Mouse (Mus musculus) kidney, embryonic 15.5 days (tissue): ENCODE measurements around the gene Vax2. TPM values are rescaled to one million over a fixed set of nuclear protein-coding genes. Genes with fewer than 3 reads are reported as not detected.

ENCODE experiments used
- ATAC-seq: fragments of 200-750 bp; cut with Nextera tagmentation; replicated peaks from 2 replicates; pipeline ENCODE4 v1.8.0; 2017; ENCODE audit warnings: moderate TSS enrichment; ENCODE audit not compliant: low FRiP score
- H3K27ac ChIP-seq: fragments of 300-500 bp; sonication (generic); 2 replicates; pipeline ENCODE4 v1.5.1; 2015; ENCODE audit warnings: mild to moderate bottlenecking, inconsistent platforms
- H3K27me3 ChIP-seq: fragments of 300-500 bp; sonication (generic); 2 replicates; pipeline ENCODE4 v1.6.1; 2015; ENCODE audit warnings: inconsistent platforms
- H3K36me3 ChIP-seq: fragments of 300-500 bp; sonication (generic); 2 replicates; pipeline ENCODE4 v1.6.1; 2015; ENCODE audit warnings: inconsistent platforms
- H3K4me1 ChIP-seq: fragments of 300-500 bp; sonication (generic); 2 replicates; pipeline ENCODE4 v1.6.1; 2015; ENCODE audit warnings: inconsistent platforms
- H3K4me2 ChIP-seq: fragments of 300-500 bp; sonication (generic); 2 replicates; pipeline ENCODE4 v1.6.1; 2015; ENCODE audit warnings: moderate library complexity, mild to moderate bottlenecking, inconsistent platforms
- H3K4me3 ChIP-seq: fragments of 300-500 bp; sonication (generic); replicated peaks from 2 replicates; pipeline ENCODE4 v1.5.1; 2015; ENCODE audit warnings: mild to moderate bottlenecking, inconsistent platforms
- H3K9ac ChIP-seq: fragments of 300-500 bp; sonication (generic); 2 replicates; pipeline ENCODE4 v1.6.1; 2015; ENCODE audit warnings: mild to moderate bottlenecking, inconsistent platforms
- H3K9me3 ChIP-seq: fragments of 300-500 bp; sonication (generic); replicated peaks from 2 replicates; pipeline ENCODE4 v1.6.1; 2016; ENCODE audit warnings: inconsistent platforms
- WGBS: fragments of 180-500 bp; shearing (Covaris S2); methylation state at CpG from one replicate; pipeline ENCODE4 v1.1.7; 2015; ENCODE audit warnings: mixed read lengths; 5-methylcytosine and 5-hydroxymethylcytosine counted together
- polyA plus RNA-seq: library from polyadenylated mRNA; unstranded; fragments of >200 nt; fragmentation: Nextera tagmentation; extraction: Ambion mirVana; gene quantifications from 2 replicates; pipeline ENCODE4 v1.2.1, GENCODE M21; 2015

Vax2 gene
- polyA plus RNA-seq, result not detected in 2 replicates

DNA sequence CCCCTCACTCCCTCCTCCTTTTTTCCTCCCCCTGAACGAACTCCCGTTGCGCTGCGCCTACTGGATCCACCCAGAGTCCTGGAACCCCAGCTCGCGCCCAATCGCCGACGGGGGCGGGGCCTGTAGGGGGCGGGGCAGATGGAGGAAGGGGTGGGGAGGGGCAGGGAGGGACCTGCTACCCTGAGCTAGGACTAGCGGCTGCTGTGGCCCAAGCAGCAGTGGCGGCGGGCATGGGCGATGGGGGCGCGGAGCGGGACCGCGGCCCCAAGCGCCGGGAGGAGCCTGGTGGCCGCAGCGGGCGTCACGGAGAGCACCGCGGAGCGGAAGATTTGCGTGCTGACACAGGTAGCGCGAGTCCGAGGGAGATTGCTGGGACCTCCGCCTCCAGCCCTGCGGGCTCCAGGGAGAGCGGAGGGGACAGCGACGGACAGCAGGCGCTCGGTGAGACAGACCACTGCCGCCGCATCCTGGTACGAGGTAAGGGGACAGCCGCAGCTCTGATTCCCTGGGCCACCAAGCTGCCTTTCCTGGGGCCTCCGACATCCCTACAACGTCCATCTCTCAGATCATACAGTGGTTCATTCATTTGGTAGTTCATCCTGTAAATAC, at the start of gene Vax2:
Gene Vax2 (plus strand): TSS at position 198 of the 609 bp plus-strand sequence.
- peak within 1 kb of the TSS; percentile 47 for H3K4me3 ChIP-seq
- peaks cover 39% of the 10 kb centered on the region for H3K4me1 ChIP-seq
- 0 out of 2 replicates have a peak within 1 kb of the TSS, but pooled peaks have one; percentile 19 for H3K9ac ChIP-seq
- peak; percentile 83 for ATAC-seq
- no peaks in the 10 kb centered on the region for H3K9me3 ChIP-seq
- WGBS, result under 1% methylated on average over 44 of the region's 46 CpGs
- H3K4me2 ChIP-seq, result peak within 1 kb of the TSS; percentile 78
- no peaks in the 10 kb centered on the region for H3K36me3 ChIP-seq
- H3K27me3 ChIP-seq, result peaks cover 100% of the 10 kb centered on the region
- H3K27ac ChIP-seq, result no peak within 1 kb of the TSS

DNA sequence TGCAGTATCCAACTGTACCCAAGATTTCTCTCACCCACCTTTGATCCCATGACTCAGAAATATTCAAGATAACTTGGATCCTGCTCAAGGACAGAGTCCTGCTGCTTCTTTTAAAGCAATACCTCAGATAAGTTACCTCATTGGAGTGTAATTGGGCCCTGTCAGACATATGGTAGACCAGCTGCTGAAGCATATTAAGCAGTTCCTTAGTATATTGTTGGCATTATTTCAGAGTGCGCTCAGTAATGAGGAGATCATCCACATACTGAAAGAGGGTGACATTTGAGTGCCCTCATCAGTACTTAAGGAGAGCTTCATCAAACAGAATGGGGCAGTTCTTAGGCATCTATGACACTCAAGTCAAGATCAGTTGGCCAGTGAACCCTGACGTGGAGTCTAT, 46.1 kb upstream of the Vax2 start:
- Histone ChIP-seq H3K4me1 (no peaks in the 10 kb centered on the region), H3K27ac (no peak overlapping the region), H3K9ac (no peak overlapping the region), H3K9me3 (no peaks in the 10 kb centered on the region), H3K27me3 (no peaks in the 10 kb centered on the region), H3K4me3 (no peak overlapping the region), H3K36me3 (no peaks in the 10 kb centered on the region), H3K4me2 (no peak overlapping the region)
- no peak for ATAC-seq
- WGBS, result 90% methylated on average over 2 of the region's 2 CpGs

DNA sequence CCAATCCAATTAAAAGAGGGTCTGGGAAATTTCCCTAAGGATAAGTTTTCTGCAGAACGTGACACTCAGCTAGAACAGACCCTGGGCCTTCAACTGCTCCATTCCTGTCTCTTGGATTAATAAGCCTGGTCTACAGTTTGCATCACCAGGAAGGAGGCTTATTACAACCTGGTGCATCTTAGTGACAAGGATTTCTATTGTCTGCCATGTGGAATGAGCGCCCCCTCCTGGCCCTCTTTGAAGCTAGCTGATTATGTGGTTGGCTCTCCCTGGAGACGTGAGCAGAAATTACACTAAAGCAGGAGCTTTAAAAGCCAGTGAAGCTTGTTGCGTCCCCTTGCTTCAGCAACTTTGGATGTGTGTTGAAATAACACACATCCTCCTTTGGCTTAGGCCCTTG, 37.7 kb upstream of the Vax2 start:
- H3K4me2 ChIP-seq, result no peak overlapping the region
- H3K4me1 ChIP-seq, result no peaks in the 10 kb centered on the region
- H3K27me3 ChIP-seq, result peaks cover 11% of the 10 kb centered on the region; the same call in 1 of the 2 replicates
- ATAC-seq, result no peak
- WGBS, result 5% methylated on average over 4 of the region's 4 CpGs
- no peak overlapping the region for H3K27ac ChIP-seq
- H3K4me3 ChIP-seq, result no peak overlapping the region
- no peaks in the 10 kb centered on the region for H3K9me3 ChIP-seq
- H3K36me3 ChIP-seq, result no peaks in the 10 kb centered on the region
- H3K9ac ChIP-seq, result no peak overlapping the region

DNA sequence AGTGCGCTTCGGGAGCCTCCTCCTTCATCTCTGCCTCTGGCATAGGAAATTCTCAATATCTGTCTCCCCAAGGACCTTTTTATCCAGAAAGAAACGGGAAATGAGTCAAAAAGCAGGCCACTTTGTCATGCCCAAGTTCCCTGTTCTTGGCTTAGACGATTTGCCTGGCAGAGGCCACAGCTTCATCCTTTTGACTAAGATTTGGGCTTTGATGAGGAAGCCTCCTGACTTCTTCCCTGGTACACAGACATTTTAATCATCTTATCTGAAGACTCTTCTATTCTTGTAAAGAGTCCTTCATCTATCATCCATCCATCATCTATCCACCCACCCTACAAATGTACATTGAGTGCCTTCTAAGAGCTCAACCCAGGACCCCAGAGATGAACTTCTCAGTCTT, 33.3 kb upstream of the Vax2 start, which contains the start of gene Cd207:
Gene Cd207 (minus strand): TSS at position 101 of the 400 bp plus-strand sequence.
- ATAC-seq, result no peak
- no peak within 1 kb of the TSS for H3K4me3 ChIP-seq
- 69% methylated on average over 4 of the region's 4 CpGs for WGBS

DNA sequence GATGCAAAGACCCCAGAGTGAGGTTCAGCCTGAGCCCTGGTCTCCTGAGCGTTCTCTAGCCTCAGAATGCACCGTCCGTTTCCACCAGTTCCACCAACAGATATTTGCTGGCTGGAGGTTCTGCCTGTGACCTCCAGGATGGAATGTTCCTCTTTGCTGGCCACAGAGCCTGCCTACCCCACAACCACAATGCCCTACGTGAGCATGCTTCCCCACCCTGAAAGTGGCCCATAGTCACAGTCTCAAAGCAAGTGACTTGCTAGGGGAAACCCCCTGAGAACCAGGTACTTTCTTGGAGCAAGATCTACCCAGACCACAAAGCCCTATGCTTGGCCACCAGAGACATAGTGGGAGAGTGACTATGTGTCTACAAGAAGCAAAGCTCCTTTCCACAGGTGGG, 21.7 kb upstream of the Vax2 start:
- WGBS, result 83% methylated on average over 4 of the region's 4 CpGs

More for the DNA sequence above, 33.3 kb upstream of the Vax2 start, which contains the start of gene Cd207:
- Histone ChIP-seq H3K36me3 (no peaks in the 10 kb centered on the region), H3K27ac (no peak within 1 kb of the TSS), H3K9ac (no peak within 1 kb of the TSS), H3K9me3 (no peaks in the 10 kb centered on the region), H3K4me1 (no peaks in the 10 kb centered on the region), H3K4me2 (no peak within 1 kb of the TSS), H3K27me3 (peaks cover 16% of the 10 kb centered on the region; the same call in 1 of the 2 replicates)

DNA sequence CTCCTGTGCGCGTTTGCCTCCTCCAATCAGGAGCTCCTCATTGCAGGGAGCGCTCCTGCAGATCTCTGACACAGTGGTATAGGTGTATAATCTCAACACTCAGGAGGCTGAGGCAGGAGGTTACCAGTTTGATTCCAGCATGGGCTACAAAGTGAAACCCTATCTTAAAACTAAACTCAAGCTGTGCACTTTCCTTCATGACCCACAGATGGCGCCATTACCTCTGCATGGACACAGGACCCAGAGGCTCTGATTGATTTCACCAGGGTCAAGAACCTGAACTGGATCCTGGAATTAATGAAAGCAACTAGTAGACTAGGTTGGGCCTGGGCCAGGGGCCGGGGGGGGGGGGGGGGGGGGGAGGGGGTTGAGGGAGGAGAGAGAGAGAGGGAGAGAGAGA, 20.8 kb upstream of the Vax2 start:
- 35% methylated on average over 4 of the region's 5 CpGs for WGBS
- Histone ChIP-seq H3K36me3 (no peaks in the 10 kb centered on the region), H3K4me1 (peaks cover 4% of the 10 kb centered on the region; the same call in 1 of the 2 replicates), H3K4me3 (no peak overlapping the region), H3K27ac (no peak overlapping the region), H3K9ac (no peak overlapping the region), H3K9me3 (no peaks in the 10 kb centered on the region), H3K27me3 (peaks cover 93% of the 10 kb centered on the region), H3K4me2 (no peak overlapping the region)
- no peak for ATAC-seq

More for the DNA sequence above, 21.7 kb upstream of the Vax2 start:
- no peak for ATAC-seq
- Histone ChIP-seq H3K36me3 (no peaks in the 10 kb centered on the region), H3K27ac (no peak overlapping the region), H3K9me3 (no peaks in the 10 kb centered on the region), H3K9ac (no peak overlapping the region), H3K4me2 (no peak overlapping the region), H3K4me3 (no peak overlapping the region), H3K27me3 (peaks cover 90% of the 10 kb centered on the region), H3K4me1 (peaks cover 4% of the 10 kb centered on the region; the same call in 1 of the 2 replicates)

DNA sequence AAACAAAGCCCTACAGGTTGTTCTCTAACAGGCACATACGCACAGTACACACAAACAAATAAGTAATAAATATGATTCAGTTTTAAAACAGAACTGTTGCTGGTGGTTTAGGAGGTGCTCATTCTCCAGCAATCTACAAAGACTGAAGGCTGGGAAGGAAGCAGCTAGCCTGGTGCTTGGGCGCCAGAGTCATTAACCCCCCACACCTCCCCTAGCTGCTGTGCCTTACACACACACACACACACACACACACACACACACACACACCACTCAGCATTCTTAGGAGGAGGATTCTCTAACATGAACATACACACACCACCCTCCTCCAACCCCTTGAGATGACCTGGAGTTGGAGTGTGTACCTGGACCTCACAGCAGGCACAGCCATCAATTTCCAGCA, 20.1 kb upstream of the Vax2 start:
- Histone ChIP-seq H3K27me3 (peaks cover 93% of the 10 kb centered on the region), H3K4me1 (peaks cover 4% of the 10 kb centered on the region; the same call in 1 of the 2 replicates), H3K4me3 (no peak overlapping the region), H3K9me3 (no peaks in the 10 kb centered on the region), H3K4me2 (no peak overlapping the region), H3K9ac (no peak overlapping the region), H3K27ac (no peak overlapping the region), H3K36me3 (no peaks in the 10 kb centered on the region)
- 0 out of 2 replicates have a peak, but pooled peaks have one; percentile 40 for ATAC-seq
- 44% methylated on average over 2 of the region's 2 CpGs for WGBS

DNA sequence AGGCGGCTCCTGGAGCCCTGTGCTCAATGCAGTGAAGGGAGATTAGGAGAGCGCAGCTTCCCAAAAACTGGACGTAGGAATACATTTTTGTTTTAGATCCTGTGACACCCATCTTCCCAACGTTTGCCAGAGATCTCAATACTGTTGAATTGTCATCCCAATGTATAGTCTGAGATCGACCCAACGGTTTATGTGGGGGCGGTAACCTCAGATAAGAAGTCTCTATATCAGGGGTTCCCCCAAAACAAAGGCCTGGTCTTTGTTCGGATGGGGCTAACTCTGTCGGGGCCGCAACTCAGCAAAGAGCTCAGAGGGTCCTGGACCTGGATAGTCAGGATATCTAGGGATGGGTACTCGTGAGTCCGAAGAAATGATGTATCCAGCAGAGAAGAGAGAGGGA, 18.1 kb upstream of the Vax2 start:
- Histone ChIP-seq H3K4me1 (peaks cover 4% of the 10 kb centered on the region; the same call in 1 of the 2 replicates), H3K27me3 (peaks cover 94% of the 10 kb centered on the region), H3K9me3 (no peaks in the 10 kb centered on the region), H3K27ac (no peak overlapping the region), H3K4me3 (no peak overlapping the region), H3K9ac (no peak overlapping the region), H3K4me2 (no peak overlapping the region), H3K36me3 (no peaks in the 10 kb centered on the region)
- 1% methylated on average over 12 of the region's 12 CpGs for WGBS
- no peak for ATAC-seq

DNA sequence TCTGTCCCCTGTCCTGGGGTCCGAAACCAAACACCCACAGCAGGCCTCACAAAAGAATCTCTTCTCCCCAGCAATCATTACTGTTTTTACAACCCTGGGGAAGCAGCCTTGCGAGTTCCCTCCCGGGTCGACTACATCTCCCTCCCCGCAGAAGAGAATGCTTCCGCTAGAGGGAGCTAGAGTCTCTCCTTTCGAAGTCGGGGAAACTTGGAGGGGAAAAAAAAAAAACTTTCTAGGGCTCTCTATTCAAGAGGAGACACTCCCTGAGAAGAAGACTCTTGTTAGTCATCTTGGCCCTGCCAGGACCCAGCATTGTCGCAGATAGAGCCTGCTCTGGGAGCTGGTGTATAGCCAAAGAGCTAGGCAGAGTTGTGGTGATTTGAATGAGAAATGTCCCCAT, 17.2 kb upstream of the Vax2 start:
- 1% methylated on average over 9 of the region's 9 CpGs for WGBS
- Histone ChIP-seq H3K4me2 (no peak overlapping the region), H3K9me3 (no peaks in the 10 kb centered on the region), H3K36me3 (no peaks in the 10 kb centered on the region), H3K4me3 (no peak overlapping the region), H3K27ac (no peak overlapping the region), H3K27me3 (peaks cover 95% of the 10 kb centered on the region), H3K4me1 (peaks cover 4% of the 10 kb centered on the region; the same call in 1 of the 2 replicates), H3K9ac (no peak overlapping the region)
- no peak for ATAC-seq

DNA sequence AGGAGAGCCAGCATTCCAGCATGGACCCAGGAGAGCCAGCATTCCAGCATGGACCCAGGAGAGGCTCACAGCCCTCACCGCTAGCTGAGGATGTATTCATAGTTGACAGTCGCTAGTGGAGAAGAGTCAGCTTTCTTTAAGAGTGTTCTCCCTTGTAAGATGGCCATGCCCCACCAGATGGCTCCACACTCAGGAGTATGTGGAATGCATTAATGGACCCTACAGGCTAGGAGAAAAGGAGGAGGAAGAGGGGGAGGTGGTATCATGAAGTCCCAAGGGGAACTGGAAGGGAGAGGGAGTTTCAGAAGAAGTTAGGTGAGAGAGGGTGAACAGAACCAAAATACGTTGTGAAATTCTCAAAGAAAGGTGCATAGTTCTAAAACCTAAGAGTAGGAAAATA, 15.3 kb upstream of the Vax2 start:
- no peak overlapping the region for H3K4me2 ChIP-seq
- H3K9ac ChIP-seq, result no peak overlapping the region
- no peak for ATAC-seq
- 4% methylated on average over 3 of the region's 3 CpGs for WGBS
- H3K4me3 ChIP-seq, result no peak overlapping the region
- peaks cover 4% of the 10 kb centered on the region; the same call in 1 of the 2 replicates for H3K4me1 ChIP-seq
- H3K36me3 ChIP-seq, result no peaks in the 10 kb centered on the region
- H3K27ac ChIP-seq, result no peak overlapping the region
- H3K27me3 ChIP-seq, result peaks cover 99% of the 10 kb centered on the region
- no peaks in the 10 kb centered on the region for H3K9me3 ChIP-seq

DNA sequence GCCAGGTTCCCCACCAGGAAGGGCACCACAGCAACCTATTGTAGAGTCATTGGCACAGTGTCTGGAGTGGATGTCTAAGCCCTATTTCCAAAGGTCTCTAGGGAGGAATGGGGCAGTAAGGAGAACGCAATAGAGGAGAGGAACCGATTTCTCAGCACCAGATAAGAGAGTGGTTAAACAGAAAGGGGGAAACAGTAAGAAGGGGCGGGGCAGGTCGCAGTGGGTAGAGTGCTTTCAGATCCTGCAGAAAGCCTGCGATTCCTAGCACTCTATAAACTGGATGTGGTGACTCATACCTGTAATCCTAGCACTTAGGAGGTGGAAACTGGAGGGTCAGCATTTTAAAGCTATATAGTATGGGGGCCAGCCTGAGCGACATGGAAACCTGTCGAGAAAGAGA, 14.4 kb upstream of the Vax2 start:
- under 1% methylated on average over 7 of the region's 7 CpGs for WGBS
- Histone ChIP-seq H3K27ac (no peak overlapping the region), H3K9ac (no peak overlapping the region), H3K4me3 (no peak overlapping the region), H3K9me3 (no peaks in the 10 kb centered on the region), H3K27me3 (peaks cover 98% of the 10 kb centered on the region), H3K4me1 (peaks cover 4% of the 10 kb centered on the region; the same call in 1 of the 2 replicates), H3K4me2 (no peak overlapping the region), H3K36me3 (no peaks in the 10 kb centered on the region)
- no peak for ATAC-seq

DNA sequence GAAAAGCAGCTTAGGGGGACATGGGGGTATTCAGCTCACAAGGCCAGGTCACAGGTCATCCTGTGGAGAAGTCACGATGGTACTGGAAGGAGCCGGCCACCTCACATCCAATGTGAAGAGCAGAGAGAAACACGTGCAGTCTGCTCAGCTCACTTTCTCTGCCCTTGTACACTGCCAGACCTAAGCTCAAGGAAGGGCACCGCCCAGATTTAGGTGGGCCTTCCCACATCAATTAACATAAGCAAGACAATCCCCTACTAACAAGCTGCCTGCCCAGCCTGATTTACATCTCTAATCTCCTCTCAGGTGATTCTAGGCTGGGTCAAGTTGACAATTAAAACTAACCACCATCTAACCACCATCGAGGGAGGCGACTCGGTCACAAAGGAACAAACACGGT, 13.1 kb upstream of the Vax2 start:
- Histone ChIP-seq H3K9ac (no peak overlapping the region), H3K9me3 (no peaks in the 10 kb centered on the region), H3K27me3 (peaks cover 96% of the 10 kb centered on the region), H3K27ac (no peak overlapping the region), H3K36me3 (no peaks in the 10 kb centered on the region), H3K4me1 (peaks cover 13% of the 10 kb centered on the region), H3K4me3 (no peak overlapping the region), H3K4me2 (no peak overlapping the region)
- no peak for ATAC-seq
- WGBS, result 2% methylated on average over 8 of the region's 8 CpGs
